Mouse (Mus musculus) heart, adult 8-10 months (tissue): ENCODE results near the gene Gnaz. TPM values are rescaled to one million over a fixed set of nuclear protein-coding genes. Genes with fewer than 3 reads are reported as not detected.

Experiments used
- DNase-seq: peaks from one replicate; pipeline ENCODE4 v3.0.0; 2022; ENCODE audit warnings: low spot score
- total RNA-seq, 4 experiments: library from RNA; stranded (reverse); gene quantifications; 2 replicates each; pipeline ENCODE4 v1.2.4; 2022

The Gnaz gene
- 1 to 10 TPM in 3 of 4 experiments, under 1 TPM in 1; 0.98 to 1.7 (median 1.1) TPM for total RNA-seq

DNA sequence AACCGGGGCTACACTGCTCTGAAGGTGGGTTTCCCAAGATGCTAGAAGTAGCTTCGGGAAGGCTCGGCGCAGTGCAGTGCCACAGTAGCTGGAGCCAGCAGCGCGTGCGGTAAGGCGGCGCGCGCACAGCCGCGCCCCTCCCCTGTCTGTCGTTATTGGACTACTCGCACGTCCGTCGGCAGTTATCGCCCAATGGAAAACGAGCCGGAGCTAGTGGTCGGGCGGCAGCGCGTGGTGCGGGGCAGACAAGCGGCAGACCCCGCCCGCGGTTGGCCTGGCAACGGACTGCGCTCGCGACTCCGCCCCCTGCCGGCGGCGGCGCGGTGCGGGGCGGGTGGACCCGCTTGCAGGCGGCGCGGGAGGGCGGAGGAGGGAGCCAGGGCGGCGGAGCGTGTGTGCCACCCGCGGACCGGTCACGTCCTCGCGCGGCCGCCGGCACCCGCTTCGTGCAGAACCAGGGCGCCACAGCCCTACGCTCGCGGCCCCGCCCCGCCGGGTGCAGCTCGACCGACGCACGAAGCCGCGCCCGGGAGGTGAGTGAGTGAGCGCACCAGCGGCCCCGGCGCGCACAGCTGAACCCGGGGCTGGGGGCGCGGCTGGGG is at the start of gene Gnaz:
Gene Gnaz, plus strand, starts transcription at position 328 of the 602 bp plus-strand sequence.
- DNase-seq, result peak; percentile 95

DNA sequence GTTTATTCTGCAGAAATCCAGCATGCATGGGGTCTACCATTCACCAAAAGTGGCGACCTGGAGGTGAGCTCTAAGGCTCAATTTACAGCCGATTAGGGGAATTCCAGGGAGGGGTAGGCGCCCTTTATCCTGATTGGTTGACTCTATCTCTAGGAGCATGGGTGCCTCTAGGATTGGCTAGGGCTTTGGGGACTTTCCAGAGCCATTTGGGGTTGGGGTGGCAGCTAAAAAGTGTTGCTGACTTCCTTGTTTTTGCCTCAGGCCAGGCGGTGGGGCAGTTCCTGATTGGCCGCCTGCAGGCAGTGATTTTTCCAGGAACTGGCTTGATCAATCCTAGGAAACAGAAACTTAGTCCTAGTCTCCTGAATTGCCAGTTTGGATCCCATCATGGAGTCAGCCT is 47.7 kb upstream of the Gnaz start:
- no peak for DNase-seq

DNA sequence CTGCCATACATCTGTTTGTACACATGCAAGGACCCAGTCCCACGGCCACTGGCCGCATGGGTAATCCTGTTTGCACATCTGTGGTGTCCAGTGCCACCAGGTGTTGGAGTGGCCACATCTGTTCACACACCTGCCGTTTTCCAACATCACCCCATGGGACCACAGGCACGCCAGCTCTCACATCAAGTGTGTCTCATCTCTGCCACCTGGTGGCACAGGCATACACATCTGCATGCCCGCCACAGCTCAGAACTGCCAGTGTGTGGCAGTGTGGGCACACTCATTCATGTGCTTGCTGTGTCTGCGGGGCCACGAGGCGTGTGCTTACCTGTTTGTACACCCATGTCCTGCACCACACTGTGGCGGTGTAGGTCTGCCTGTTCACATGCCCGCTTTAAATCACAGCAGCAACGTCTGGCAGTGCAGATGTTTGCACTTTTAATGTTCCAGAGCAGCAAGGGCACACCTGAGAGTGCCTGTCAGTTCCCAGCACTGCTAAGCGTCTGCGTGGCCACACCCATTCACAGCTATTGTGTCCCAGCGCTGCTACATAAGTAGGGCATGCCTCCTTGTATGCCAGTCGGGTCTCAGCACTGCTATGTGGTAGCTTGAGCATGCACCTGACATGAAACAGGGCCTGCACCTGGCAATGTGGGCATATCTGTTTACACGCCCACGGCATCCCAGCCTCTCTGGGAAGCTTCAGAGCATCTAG is 46.0 kb upstream of the Gnaz start:
- peak; percentile 7 for DNase-seq

DNA sequence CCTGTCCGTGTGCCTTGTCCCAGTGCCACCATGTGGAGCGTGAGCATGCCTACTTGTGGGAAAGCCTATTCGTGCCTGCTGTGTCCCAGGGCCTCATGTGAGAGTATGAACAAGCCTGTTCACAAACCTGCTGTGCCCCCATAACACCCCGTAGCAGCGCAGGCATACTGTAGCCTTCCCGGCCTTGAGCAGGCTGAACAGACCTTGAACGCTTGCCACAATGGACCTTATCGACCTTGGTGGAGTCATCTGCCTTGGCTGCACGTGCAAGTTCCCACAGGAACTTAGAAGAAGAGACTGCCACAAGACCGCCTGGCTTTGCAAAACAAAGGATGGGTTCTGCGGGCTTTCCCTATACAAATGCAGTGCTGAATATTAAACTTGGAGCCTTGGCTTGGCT is 45.4 kb upstream of the Gnaz start:
- DNase-seq, result no peak

DNA sequence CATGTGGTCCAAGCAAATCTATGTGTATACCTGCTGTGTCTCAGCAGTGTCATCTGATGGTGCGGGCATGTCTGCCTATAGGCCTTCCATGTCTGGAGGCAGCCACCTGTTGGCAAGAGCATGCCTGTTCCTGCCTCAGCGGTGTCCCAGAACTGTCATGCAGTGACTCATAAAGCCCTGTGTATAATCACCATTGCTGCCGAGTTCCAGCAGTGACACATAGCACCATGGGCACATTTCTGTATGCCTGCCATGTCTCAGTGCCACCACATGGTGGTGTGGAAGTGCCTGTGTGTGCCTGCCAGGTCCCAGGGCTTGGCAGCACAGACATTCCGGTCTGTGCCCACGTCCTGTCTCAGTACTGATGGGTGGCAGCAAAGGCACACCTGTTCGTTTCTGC is 44.2 kb upstream of the Gnaz start:
- no peak for DNase-seq

DNA sequence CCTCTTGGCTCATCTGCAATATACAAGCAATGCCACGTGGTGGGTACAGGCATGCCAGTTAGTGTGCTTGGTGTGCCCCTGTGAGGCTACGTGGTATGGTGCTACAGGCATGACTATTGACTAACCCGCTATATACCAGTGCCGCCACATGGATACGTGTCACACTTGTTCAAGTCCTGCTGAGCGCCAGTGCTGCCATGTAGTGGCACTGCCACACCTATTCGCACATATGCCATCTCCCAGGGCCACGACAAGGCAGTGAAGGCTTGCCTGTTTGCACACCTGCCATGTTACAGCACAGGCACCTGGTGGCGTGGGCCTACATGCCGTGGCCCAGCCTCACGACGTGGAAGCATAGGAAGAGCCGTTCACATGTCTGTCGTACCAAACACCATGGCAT is 42.7 kb upstream of the Gnaz start:
- DNase-seq, result no peak

DNA sequence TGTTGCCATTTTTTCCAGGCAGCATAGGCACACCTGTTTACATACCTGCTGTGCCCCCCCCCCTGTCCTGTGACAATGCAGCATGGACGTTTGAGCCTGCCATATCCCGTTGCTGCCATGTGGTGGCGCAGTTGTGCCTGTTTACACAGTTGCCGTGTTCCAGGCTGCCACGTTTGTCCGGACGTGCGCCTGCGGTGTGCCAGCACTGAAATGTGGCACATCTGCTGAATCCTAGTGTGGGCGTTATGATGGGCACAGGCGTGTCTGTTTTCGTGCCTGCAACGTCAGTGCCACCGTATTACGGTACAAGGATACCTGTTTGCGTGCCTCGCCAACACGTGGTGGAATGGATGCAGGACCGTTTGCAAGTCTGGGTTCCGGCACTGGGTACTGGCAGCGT is 41.7 kb upstream of the Gnaz start:
- DNase-seq, result no peak

DNA sequence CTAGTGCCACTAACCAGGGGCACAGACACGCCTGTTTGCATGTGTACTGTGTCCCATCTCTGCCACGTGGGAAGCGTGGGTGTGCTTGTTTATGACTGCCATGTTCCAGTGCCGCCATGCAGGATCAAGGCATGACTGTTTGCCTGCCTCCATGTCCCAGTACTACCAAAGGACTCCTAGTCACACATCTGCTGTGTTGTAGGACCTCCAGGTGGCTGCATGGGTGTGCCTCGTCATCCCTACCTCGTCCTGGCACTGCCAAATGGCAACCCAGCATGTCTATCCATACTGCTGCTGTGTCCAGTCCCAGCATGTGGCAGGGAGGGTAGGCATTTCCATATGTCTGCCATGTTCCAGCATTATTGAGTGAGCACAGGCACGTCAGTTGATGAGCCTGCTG is 38.7 kb upstream of the Gnaz start:
- DNase-seq, result no peak

DNA sequence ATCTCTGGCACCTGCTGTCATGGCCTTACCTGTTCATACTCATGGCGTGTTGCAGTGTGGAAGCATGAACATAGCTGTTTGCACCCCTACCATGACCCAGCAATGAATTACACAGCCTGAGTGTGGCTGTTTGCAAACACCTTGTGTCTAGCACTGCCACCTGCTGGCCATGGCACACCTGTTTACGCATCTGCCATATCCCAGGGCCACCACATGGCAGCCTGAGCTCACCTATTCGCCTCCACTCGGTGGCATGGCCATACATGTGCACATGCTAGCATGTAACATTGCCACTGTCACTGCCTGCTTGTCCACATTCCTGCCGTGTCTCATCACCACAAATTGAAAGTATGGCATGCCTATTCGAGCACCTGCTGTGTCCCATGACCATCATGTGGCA is 37.4 kb upstream of the Gnaz start:
- no peak for DNase-seq

DNA sequence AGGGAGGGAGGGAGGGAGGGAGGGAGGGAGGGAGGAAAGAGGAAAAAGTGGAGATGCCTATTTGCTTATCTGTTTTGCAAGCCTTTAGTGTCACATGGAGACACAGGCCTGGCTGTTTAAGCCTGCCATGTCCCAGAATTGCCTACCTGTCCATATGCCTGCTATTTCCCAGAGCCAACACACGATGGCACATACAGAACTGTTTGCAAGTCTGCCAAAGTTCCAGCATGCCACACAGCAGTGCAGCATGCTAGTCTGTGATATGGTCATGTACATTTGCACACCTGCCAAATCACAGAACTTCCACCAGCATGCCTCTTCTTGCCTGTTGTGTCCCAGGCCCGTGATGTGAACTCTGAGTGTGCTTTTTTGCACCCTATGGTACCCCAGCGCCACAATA is 36.4 kb upstream of the Gnaz start:
- DNase-seq, result no peak

DNA sequence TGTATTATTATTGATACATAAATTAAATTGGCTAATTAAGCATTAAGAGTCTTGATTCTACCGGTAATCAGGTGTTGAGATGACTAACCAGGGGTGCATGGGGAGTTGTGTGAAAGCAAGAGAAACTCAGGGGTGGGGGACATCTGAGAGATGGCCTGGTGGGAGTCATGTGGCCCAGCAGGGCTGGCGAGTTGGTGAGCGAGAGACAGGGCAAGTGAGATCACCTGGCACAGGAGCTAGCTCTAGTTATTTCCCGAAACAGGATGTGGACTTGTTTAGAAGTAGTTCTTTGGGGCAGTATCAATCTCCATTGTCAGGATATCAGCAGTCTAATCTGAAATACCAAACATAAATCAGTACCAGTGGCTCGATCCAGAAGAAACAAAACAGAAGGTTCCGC is 35.3 kb upstream of the Gnaz start:
- DNase-seq, result no peak

DNA sequence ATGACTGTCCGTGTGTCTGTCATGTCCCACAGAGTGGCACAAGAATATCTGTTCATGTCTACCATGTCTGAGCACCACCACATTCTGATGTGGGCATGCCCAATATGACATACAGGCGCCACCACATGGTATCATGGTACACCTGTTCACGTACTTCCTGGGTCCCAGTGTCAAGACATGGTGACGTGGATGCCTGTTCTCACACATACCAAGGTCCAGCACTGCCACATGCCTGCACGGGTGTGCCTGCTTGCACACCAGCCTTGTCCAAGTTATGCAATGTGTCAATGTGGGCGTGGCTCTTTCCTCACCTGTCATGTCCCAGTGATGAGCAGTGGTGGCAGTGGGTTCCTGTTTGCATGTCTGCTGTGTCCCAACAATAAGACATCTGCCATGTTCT is 34.5 kb upstream of the Gnaz start:
- DNase-seq, result no peak

DNA sequence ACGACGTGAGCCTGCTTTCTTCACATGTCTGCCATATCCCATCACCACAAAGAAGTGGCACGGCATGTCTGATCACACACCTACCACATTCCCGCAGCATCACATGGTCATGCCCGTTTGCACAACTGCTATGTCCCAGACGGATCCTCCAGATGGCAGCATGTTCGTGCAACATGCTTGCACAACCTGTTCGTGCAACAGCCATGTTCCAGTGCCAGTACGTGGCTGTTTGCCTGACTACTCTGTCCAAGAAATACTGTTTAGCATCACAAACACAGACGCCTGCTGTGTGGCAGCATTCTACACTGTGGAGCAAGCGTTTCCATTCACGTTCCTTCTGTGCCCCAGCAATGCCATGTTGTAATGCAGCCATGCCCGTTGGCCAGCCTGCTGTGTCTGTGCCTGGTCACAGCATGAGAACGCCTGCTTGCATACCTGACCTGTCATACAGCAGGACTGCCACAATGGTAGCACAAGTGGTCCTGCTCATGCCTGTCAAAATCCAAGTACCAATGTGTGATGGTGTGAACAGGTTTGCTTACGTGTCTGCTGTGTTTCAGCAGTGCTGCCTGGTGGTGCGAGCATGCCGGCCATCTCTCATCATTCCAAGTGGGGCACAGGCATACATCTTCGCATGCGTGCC is 33.3 kb upstream of the Gnaz start:
- no peak for DNase-seq

DNA sequence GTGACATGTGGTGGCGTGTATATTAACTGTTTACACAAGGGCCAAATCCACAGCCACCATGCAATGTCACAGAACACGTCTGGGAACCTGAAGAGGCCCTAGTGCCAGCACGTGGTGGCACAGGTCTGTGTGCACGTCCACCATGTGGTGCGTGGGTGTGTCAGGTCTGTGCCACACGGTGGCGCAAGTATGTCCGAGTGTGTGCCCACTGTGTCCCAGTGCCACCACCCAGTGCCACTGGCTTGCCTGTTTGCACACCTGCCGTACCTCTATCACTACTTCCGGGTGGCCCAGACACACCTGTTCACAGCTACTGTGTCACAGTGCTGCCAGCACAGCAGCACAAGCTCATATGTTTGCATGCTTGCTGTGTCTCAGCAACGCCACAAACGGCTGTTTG is 32.5 kb upstream of the Gnaz start:
- no peak for DNase-seq

DNA sequence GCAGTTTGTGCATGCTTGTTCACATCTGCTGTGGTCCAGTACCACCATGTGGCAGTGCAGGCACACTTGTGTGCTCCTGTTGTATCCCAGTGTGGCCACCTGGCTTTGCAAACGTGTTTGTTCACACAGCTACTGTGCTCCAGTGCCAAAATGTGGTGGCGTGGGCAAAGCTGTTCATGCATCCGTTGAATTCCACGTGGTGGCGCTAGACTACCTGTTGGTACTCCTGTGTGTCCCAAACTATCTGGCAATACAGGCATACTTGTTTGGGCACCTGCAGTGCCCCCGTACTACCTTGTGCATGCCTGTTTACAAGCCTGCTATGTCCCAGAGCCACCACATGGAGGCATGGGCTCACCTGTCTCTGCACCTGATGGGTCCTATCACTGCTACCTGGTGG is 32.0 kb upstream of the Gnaz start:
- DNase-seq, result no peak

DNA sequence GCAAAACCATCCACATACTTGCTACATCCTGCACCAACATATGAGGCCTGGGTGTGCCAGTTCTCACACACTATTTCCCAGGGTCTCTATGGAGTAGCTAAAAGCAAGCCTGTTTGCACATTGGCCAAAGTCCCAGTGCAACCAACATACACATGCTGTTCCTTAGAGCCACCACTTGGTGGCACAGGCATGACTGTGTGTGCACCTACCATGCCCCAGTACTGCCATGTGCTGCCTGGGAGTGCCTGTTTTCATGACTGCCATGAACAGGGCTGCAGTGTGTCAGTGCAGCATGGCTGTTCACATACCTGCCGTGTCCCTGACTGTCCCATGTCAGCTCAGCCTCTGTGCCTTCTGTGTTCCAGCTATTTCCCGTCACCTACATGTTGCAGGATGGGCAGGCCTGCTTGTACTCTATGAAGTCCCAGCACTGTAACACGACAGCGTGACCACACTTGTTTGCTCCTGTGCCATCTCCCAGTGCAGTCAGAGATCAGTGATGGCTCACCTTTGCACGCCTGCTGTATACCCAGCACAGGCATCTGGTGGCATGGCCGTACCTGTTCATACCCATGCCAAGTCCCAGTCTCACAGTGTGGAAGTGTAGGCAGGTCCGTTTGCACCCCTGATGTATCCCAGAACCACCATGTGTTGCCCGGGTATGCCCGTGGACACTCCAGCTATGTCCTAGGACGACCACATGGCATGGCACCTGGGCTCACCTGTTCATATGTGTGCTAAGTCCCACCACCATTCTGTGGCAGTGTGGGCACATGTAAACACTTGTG is 29.8 kb upstream of the Gnaz start:
- no peak for DNase-seq

DNA sequence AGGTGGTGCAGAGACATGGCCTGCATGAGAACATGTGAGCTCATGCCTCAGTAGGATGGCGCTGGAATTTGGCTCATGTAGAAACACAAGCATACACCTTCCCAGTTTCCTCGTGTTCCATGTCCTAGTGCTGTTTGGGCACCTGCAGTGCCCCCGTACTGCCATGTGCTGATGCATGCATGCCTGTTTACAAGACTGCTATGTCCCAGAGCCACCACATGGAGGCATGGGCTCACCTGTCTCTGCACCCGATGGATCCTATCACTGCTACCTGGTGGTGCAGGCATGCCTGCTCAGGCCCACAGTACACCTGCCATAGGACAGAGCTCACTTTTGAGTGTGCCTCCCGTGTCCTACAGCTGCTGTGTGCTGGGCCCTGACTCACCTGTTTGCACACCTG is 28.6 kb upstream of the Gnaz start:
- no peak for DNase-seq

DNA sequence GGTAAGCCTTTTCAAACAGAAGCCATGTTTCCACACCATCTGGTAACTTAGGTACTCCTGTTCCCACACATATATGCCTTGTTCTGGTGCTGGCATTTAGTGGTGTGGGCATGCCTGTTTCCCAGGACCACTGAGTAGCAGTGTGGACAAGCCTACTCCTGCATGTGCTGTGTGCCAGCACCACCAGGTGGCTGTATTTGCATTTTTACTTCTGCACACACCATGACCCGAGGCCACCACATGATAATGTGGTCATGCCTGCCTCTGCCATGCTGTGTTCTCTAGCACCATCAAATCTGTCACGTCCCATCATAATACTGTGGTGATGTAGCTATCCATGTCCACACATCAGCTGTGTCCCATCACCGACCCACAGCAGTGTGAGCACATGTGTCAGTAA is 27.7 kb upstream of the Gnaz start:
- no peak for DNase-seq

DNA sequence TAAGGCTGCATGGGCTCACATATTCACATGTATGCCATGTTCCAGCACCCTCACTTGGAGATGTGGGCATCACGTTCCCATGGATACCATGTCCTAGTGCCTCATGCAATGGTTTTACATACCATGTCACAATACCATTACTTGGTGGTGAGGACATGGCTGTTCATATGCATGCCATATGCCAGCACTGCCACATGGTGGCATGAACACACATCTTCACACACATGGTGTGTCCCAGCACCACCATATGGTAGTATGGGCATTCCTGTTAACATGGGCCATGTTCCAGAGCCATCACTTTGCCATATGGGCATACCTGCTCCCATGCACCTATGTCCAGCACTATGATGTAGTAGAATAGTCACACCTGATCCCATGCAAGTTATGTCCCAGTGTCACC is 26.2 kb upstream of the Gnaz start:
- DNase-seq, result no peak

DNA sequence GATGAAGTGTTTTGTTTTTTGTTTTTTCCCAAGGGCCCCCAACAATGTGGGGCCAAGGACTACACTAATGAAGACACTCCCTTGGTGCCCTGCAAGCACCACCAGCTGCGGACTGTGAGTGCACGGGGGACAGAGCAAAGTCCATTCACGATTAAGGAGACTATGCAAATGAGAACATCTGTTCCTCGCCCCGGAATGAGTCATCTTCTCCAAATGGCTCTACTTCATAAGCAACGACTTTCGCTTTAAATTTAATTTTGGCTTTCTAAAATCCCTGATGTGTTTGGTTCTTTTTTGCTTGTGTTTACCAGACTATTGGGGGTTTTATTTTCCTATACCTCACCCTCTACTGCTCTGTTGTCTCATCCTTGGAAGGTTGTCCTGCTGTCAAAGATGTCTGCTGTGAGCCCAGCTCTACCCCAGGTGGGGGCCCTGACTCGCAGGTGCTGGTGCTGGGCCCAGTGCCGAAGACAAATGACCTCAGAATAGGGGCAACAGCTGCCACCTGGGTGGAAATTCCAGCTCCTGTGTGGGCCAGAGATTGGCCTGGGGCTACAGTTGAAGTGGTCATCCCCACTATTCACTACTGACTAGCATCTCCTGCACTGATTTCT is 14.0 kb upstream of the Gnaz start:
- no peak for DNase-seq

DNA sequence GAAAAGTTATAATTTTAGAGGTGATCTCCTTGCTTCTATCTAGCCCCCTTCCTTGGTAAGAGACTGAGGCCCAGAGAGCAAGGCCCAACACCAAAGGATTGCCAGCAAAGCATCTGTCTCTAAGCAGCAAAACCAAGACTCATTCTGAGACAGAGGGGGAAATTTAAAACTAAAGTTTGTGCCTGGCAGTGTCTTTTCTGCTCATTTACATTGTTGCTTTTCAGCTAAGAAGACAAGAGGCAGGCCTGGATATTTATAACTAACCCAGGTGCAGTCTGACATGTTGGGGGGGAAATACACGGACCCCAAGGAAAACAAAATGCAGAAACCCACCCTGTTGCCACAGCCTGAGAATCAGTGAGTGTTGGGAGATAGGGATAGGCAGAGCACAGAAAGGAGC is 2.6 kb upstream of the Gnaz start:
- DNase-seq, result no peak

DNA sequence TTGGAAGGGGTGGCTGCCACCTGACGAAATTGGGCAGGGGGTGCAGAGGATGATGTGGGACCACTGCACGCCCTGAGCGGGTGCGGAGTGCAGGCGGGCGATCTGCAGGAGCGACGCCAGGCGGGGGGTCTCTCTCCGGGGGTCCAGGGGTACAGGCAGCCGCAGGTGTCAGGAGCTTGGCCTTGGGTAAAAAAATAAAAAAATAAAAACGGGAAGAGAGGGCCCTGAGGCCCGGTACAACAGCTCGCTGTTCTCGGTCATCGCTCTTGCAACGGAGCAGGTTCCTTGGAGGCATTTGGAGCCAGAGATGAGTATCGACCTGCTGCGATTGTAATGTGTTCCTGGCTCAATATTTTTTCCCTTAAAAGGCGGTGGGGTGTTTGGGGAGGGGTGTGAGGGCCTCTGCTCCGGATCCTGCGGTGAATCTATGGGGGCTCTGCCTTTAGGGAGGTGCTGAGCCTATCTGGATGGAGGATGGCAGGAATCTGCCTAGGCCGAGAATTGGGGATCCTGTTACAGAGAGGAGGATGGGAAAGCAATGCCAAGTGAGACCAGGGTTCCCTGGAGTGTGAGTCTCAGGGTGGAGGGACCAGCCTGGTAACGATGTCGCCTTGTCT is 782 bp downstream of the Gnaz start:
- DNase-seq, result no peak
